Mouse (Mus musculus): Measurements from ENCODE around the gene Cenpl.
A peak's percentile ranks its signal among the peaks of the same experiment; 100 is the strongest.

- TF ChIP-seq CTCF (IDR thresholded peaks at IDR 0.05; ENCODE audit: low read depth, low read length) (no peak), GATA1 (IDR thresholded peaks at IDR 0.05; ENCODE audit: borderline replicate concordance, low read length) (no peak), TAL1 (conservative IDR thresholded peaks at IDR 0.05; ENCODE audit: low read depth, low read length) (no peak), POLR2AphosphoS5 (IDR thresholded peaks at IDR 0.05; ENCODE audit: insufficient replicate concordance, low read depth, low read length) (peak; percentile 98), GATA2 (IDR thresholded peaks at IDR 0.05; ENCODE audit: borderline replicate concordance, low read depth, low read length) (no peak)
These were observed 30.6 kb upstream of the Cenpl start for GRCm38 (mm10) chr1:161039741-161040425.
